Mouse (Mus musculus) liver, postnatal 0 days (tissue): Measurements from ENCODE around the gene Ppp6r3. TPM values are rescaled to one million over a fixed set of nuclear protein-coding genes. Genes with fewer than 3 reads are reported as not detected.

Experiments
- ATAC-seq: fragments of 200-750 bp; cut with Nextera tagmentation; 2 replicates; pipeline ENCODE4 v1.8.0; 2017; ENCODE audit warnings: mild to moderate bottlenecking, moderate library complexity
- DNase-seq: peaks from one replicate; pipeline ENCODE4 v3.0.0-alpha.2; 2016
- H3K27ac ChIP-seq: fragments of 300-500 bp; sonication (generic); 2 replicates; pipeline ENCODE4 v1.5.1; 2014; ENCODE audit warnings: antibody characterized with exemption, moderate library complexity, mild to moderate bottlenecking, low read depth
- H3K27me3 ChIP-seq: fragments of 300-500 bp; sonication (generic); 2 replicates; pipeline ENCODE4 v1.6.1; 2014; ENCODE audit warnings: low read length, control low read depth, mixed read lengths; ENCODE audit not compliant: insufficient read depth
- H3K36me3 ChIP-seq: fragments of 300-500 bp; sonication (generic); replicated peaks from 2 replicates; pipeline ENCODE4 v1.6.1; 2014; ENCODE audit warnings: mild to moderate bottlenecking, control low read depth, low read length, moderate library complexity, mixed read lengths; ENCODE audit not compliant: insufficient read depth
- H3K4me1 ChIP-seq: fragments of 300-500 bp; sonication (generic); 2 replicates; pipeline ENCODE4 v1.6.1; 2014; ENCODE audit warnings: antibody characterized with exemption, mild to moderate bottlenecking, control low read depth; ENCODE audit not compliant: insufficient read depth
- H3K4me2 ChIP-seq: fragments of 300-500 bp; sonication (generic); 2 replicates; pipeline ENCODE4 v1.6.1; 2014; ENCODE audit warnings: low read depth, mild to moderate bottlenecking, low read length, moderate library complexity, mixed read lengths
- H3K4me3 ChIP-seq: fragments of 300-500 bp; sonication (generic); 2 replicates; pipeline ENCODE4 v1.5.1; 2014; ENCODE audit warnings: low read depth, low read length
- H3K9ac ChIP-seq: fragments of 300-500 bp; sonication (generic); replicated peaks from 2 replicates; pipeline ENCODE4 v1.6.1; 2014; ENCODE audit warnings: mild to moderate bottlenecking, moderate library complexity
- H3K9me3 ChIP-seq: fragments of 300-500 bp; sonication (generic); 2 replicates; pipeline ENCODE4 v1.6.1; 2016; ENCODE audit warnings: mild to moderate bottlenecking, control low read depth, low read length, mixed read lengths
- CTCF ChIP-seq: sonication (generic); IDR thresholded peaks from 2 replicates; pipeline ENCODE4 v1.5.1; 2016; ENCODE audit warnings: antibody characterized with exemption, low read depth
- EP300 ChIP-seq: IDR thresholded peaks from 2 replicates; pipeline ENCODE4 v1.6.1; 2016; ENCODE audit warnings: antibody characterized with exemption, low read depth, mild to moderate bottlenecking
- WGBS: fragments of 180-500 bp; shearing (Covaris S2); extraction: QIAGEN DNeasy Blood & Tissue Kit; methylation state at CpG from one replicate; pipeline ENCODE4 v1.1.7; 2014; ENCODE audit not compliant: insufficient replicate concordance; 5-methylcytosine and 5-hydroxymethylcytosine counted together
- polyA plus RNA-seq: library from polyadenylated mRNA; unstranded; fragments of >200 nt; fragmentation: Nextera tagmentation; extraction: Ambion mirVana; gene quantifications from 2 replicates; pipeline ENCODE4 v1.2.1, GENCODE M21; 2015

Gene Ppp6r3
- polyA plus RNA-seq, 1 experiment from 2014 or later = 16.4 TPM

GRCm38 (mm10) chr19:3471218-3471617, 104.3 kb downstream of the Ppp6r3 start:
- H3K4me3 ChIP-seq = no peak overlapping the region
- H3K9ac ChIP-seq = no peak overlapping the region
- no peak overlapping the region for H3K4me2 ChIP-seq
- no peak for ATAC-seq
- H3K36me3 ChIP-seq = peaks cover 84% of the 10 kb centered on the region
- TF ChIP-seq CTCF (no peak), EP300 (no peak)
- H3K27ac ChIP-seq = no peak overlapping the region
- WGBS = 78% methylated on average over 2 of the region's 2 CpGs
- H3K9me3 ChIP-seq = no peaks in the 10 kb centered on the region
- H3K4me1 ChIP-seq = no peaks in the 10 kb centered on the region
- DNase-seq = no peak
- no peaks in the 10 kb centered on the region for H3K27me3 ChIP-seq

GRCm38 (mm10) chr19:3467574-3467973, 108.0 kb downstream of the Ppp6r3 start:
- peaks cover 97% of the 10 kb centered on the region for H3K36me3 ChIP-seq
- H3K9me3 ChIP-seq = no peaks in the 10 kb centered on the region
- no peak for DNase-seq
- H3K9ac ChIP-seq = no peak overlapping the region
- WGBS = 90% methylated on average over 7 of the region's 7 CpGs
- H3K4me2 ChIP-seq = no peak overlapping the region
- no peak overlapping the region for H3K27ac ChIP-seq
- no peaks in the 10 kb centered on the region for H3K4me1 ChIP-seq
- no peak overlapping the region for H3K4me3 ChIP-seq
- TF ChIP-seq EP300 (no peak), CTCF (no peak)
- no peak for ATAC-seq
- no peaks in the 10 kb centered on the region for H3K27me3 ChIP-seq

- no peak overlapping the region for H3K9ac ChIP-seq
- no peaks in the 10 kb centered on the region for H3K9me3 ChIP-seq
- 92% methylated on average over 3 of the region's 3 CpGs for WGBS
- DNase-seq (no peak), ATAC-seq (no peak)
- peaks cover 96% of the 10 kb centered on the region for H3K36me3 ChIP-seq
- no peak overlapping the region for H3K27ac ChIP-seq
- TF ChIP-seq CTCF (no peak), EP300 (no peak)
- H3K4me3 ChIP-seq = no peak overlapping the region
- H3K27me3 ChIP-seq = no peaks in the 10 kb centered on the region
- H3K4me1 ChIP-seq = no peaks in the 10 kb centered on the region
- H3K4me2 ChIP-seq = no peak overlapping the region
These were observed 115.6 kb downstream of the Ppp6r3 start for GRCm38 (mm10) chr19:3459986-3460385.

- ATAC-seq (no peak), DNase-seq (no peak)
- Histone ChIP-seq H3K4me2 (no peak overlapping the region), H3K9ac (no peak overlapping the region), H3K9me3 (no peaks in the 10 kb centered on the region), H3K27ac (no peak overlapping the region), H3K27me3 (no peaks in the 10 kb centered on the region), H3K4me3 (no peak overlapping the region), H3K4me1 (no peaks in the 10 kb centered on the region), H3K36me3 (peaks cover 88% of the 10 kb centered on the region)
- 86% methylated on average over 6 of the region's 6 CpGs for WGBS
- TF ChIP-seq CTCF (no peak), EP300 (no peak)
These were observed 117.0 kb downstream of the Ppp6r3 start for GRCm38 (mm10) chr19:3458331-3459099.

- H3K4me1 ChIP-seq = no peaks in the 10 kb centered on the region
- H3K27ac ChIP-seq = no peak overlapping the region
- ATAC-seq = no peak
- H3K9me3 ChIP-seq = no peaks in the 10 kb centered on the region
- 90% methylated on average over 4 of the region's 4 CpGs for WGBS
- peaks cover 84% of the 10 kb centered on the region for H3K36me3 ChIP-seq
- no peak for DNase-seq
- H3K4me3 ChIP-seq = no peak overlapping the region
- no peak overlapping the region for H3K9ac ChIP-seq
- no peaks in the 10 kb centered on the region for H3K27me3 ChIP-seq
- TF ChIP-seq CTCF = no peak
- TF ChIP-seq EP300 = no peak
- no peak overlapping the region for H3K4me2 ChIP-seq
These were observed 117.8 kb downstream of the Ppp6r3 start for GRCm38 (mm10) chr19:3457700-3458099.

GRCm38 (mm10) chr19:3451649-3452048, 123.9 kb downstream of the Ppp6r3 start:
- no peak for TF ChIP-seq EP300
- TF ChIP-seq CTCF = no peak
- Histone ChIP-seq H3K9me3 (no peaks in the 10 kb centered on the region), H3K27ac (no peak overlapping the region), H3K4me3 (no peak overlapping the region), H3K27me3 (no peaks in the 10 kb centered on the region), H3K4me2 (no peak overlapping the region), H3K4me1 (no peaks in the 10 kb centered on the region), H3K9ac (no peak overlapping the region), H3K36me3 (peaks cover 24% of the 10 kb centered on the region)
- ATAC-seq (peak; percentile 57), DNase-seq (peak; percentile 41)
- 46% methylated on average over 6 of the region's 6 CpGs for WGBS
